Mouse (Mus musculus) layer of hippocampus, adult 11-12 months (tissue): ENCODE results near the gene Asb15.

Experiments
- DNase-seq: peaks from one replicate; pipeline ENCODE4 v3.0.0; 2022; ENCODE audit warnings: low spot score

The Asb15 gene

DNA sequence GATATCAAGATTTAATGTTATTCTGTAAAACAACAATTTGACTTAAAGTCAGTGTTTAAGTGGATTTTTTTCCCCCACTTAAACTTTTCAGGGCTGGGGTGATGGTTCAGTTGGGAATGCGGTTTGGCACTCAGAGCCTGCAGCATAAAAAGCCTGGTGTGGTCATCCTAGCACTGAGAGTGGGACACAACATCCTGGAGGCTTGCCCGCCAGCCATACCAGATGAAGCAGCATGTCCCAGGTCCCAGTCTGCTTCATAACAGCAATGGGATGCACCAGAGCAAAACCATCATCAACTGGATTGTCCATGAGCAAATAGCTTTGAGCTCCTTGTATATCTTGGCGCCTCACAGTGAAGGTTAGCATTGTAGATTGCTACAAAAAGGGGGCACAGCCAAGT lies 80.7 kb downstream of the Asb15 start:
- no peak for DNase-seq

DNA sequence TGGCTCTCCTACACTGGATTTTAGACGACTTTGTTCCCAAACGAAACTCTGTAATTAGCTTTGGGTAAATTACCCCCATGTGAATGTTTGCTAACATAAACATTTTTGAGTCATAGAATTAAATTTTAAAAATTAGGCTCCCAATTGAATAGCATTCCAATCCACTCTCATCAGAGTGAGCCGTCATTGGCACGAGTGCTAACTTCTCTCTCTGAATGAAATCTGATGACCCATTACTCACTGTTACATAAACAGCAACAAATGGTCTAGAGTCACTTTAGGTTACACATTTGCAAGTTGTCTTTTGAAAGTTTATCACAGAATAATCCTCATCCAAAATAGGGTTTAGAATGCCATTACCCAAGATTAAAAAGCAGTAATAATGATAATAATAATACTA lies 81.6 kb downstream of the Asb15 start:
- no peak for DNase-seq

DNA sequence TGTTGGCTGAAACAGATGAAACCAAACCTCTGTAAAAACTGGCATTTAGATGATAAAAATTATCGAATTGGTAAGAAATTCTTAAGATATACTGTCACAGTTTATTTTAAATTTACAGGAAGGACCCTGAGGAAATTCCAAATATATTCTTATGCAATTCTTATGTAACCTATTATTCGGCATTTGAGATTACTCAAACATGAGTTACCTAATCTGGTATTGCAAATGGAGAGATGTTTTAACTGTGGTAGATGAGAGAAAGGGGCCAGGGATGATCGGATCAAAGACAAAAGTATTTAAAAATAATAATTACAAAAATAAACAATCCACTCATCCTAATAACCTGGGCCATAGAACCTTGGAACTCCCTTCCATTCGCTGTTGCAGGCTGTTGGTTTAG lies 82.4 kb downstream of the Asb15 start:
- no peak for DNase-seq

DNA sequence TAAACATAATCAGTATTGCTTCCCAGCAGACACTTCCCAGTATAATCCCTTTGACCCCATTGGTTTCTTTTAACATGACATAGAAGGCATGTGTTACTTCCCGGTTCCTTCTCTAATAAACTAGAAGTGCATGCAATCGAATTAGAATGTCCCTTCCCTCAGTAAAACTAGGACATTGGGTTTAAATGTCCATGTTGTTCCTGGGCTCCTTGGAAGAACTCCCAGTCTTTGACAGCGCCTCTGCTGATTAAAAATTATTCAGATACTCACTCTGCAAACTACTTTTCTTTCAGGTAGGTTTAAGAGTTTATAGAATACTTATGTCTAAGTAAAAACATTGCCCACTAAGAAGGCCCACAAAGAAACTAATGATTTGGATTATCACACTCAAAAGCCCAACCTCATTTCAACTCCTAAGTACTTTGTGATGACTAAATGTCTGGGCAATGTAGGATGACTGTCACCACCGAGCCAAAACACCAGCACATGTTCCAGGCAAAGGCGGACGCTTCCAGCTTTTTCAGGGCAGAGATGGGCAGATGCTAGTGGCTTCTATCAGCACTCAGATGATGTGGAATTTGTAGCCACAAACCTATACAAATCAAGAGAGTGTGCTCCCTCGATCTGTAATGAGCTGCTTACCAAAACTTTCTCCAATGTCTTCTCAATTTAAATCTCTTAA lies 84.3 kb downstream of the Asb15 start:
- DNase-seq = no peak

DNA sequence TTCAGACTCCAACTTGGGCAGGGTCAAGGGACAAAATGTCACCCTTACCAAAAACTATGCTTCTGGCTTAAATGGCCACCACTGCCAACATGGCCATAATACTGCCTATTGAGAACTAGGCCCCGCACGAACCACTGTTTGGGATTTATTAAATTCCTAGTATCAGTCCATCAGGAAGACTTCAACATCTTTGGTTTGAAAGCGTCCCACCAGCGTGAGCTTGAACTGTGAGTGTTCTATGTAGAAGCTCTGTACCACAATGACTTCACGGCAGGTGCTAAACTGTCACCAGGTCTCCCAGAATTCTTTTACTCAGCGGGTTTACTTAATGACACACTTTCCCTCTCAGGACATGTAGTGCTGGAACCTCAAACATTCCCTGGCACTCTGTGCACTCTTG lies 85.4 kb downstream of the Asb15 start:
- no peak for DNase-seq

DNA sequence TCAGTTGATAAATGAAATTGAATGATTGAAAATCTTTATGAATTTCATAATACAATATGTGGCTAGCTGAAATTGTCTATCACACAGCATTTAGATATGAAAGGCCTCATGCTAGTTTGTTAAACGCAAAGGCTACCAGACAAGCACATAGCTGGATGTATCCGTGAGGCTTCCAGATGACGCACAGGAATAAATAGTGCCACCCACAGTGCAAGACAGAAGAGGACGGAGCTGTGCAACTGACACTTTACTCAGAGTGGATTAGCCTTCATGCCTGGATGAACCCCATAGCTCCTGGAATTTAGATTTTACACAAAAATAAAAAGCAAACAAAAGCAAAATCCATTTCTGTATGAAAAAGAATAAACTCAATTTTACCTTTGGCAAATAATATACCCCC lies 86.0 kb downstream of the Asb15 start:
- no peak for DNase-seq

DNA sequence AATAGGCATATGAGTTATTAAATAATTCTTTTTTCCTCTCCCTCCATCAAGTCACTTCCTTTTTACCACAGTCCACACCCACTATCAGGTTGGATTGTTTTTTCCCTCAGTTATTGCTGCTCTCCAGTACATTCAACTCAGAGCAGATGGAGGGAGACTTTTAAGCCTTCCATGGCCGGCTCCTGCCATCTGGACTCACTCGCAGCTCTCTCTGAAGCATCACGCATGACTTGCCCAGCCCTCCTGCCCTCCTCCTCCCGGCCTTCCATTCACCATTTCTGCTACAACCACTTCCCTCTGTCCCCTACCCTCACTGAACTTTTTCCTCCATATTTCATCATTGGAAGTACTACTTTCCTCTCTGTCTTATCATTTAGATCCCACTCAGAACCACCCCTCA lies 88.8 kb downstream of the Asb15 start:
- DNase-seq = no peak

DNA sequence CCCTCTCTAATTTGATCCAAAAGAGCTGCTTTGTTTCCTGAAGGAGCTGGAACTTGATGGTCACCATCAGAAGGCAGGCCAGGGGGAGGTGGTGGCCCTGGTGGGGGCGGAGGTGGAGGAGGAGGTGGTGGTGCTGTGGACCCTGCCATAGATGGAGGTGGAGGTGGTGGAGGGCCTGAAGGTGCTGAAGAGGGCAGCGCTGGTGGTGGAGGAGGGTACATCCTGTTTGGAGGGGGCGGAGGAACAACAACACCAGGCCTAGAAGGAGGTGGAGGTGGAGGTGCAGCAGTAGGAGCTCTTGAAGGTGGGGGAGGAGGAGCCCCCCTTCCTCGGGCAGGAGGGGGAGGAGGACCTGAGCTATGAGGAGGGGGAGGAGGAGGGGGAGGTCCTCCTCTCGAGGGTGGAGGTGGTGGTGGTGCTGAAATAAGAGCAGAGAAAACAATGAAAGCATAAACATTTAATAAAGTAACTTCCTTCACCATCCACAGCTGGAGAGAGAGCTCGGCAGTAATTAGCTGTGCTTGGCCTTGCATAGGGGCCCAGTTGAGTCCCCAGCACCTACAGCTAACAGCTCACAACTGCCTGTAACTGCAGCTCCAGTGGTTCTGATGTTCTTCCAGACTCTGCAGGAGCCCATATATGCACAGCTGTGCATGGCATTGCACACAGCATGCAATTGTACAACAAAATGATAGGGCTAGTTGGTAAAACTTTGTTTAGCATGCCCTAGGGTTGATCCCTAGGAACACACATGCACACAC lies 91.5 kb downstream of the Asb15 start:
- no peak for DNase-seq

DNA sequence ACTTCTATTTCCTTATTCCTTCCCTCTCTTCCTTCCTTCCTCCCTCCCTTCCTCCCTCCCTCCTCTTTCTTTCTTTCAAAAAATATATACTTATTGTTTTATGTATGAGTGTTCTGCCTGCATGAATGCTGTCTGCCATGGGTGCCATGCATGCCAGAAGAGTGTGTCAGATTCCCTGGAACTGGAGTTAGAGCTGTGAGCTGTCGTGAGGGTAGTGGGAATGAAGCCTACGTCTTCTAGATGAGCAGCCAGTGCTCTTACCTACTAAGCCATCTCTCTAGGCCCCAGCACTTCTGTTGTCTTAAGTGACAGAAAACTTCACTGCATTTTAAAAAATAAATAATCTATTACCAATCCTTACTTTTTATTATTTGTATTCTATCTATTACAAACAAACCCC lies 93.0 kb downstream of the Asb15 start:
- no peak for DNase-seq

DNA sequence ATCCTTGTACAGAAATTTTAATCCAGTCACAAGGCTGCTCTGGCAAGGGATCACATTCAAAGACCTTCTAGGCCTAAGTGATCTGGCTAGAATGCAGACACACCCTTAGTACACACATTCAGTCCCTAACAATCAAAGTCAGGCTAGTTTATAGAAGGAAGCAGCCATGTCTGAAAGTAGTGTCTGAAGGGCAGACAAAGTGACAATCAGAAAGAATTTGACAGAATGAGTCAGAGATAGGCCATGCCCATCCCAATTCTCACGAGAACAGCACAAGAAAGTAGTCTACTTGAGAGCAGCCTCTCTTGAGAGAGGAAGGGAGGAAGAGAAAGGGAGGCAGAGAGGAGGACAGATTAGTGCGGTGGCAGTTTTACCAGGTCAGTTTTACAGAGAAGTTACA lies 94.2 kb downstream of the Asb15 start:
- no peak for DNase-seq
